Mouse (Mus musculus) midbrain, embryonic 14.5 days (tissue): ENCODE measurements around the gene Slc25a28. TPM values are rescaled to one million over a fixed set of nuclear protein-coding genes. Genes with fewer than 3 reads are reported as not detected.

ENCODE experiments used
- ATAC-seq: fragments of 200-750 bp; cut with Nextera tagmentation; 2 replicates; pipeline ENCODE4 v1.8.0; 2017; ENCODE audit warnings: moderate number of reproducible peaks, moderate library complexity; ENCODE audit not compliant: low FRiP score, low TSS enrichment
- DNase-seq: peaks from one replicate; pipeline ENCODE4 v3.0.0-alpha.2; 2015
- H3K27ac ChIP-seq: fragments of 300-500 bp; sonication (generic); replicated peaks from 2 replicates; pipeline ENCODE4 v1.5.1; 2014; ENCODE audit warnings: mild to moderate bottlenecking, low read depth, low read length, moderate library complexity
- H3K27me3 ChIP-seq: fragments of 300-500 bp; sonication (generic); 2 replicates; pipeline ENCODE4 v1.6.1; 2014; ENCODE audit warnings: low read length, control low read depth, mixed read lengths; ENCODE audit not compliant: control insufficient read depth, insufficient read depth
- H3K36me3 ChIP-seq: fragments of 300-500 bp; sonication (generic); 2 replicates; pipeline ENCODE4 v1.6.1; 2014; ENCODE audit warnings: low read length, control low read depth; ENCODE audit not compliant: control insufficient read depth, insufficient read depth
- H3K4me1 ChIP-seq: fragments of 300-500 bp; sonication (generic); 2 replicates; pipeline ENCODE4 v1.6.1; 2014; ENCODE audit warnings: mild to moderate bottlenecking, antibody characterized with exemption, low read length, control low read depth; ENCODE audit not compliant: control insufficient read depth, insufficient read depth
- H3K4me2 ChIP-seq: fragments of 300-500 bp; sonication (generic); 2 replicates; pipeline ENCODE4 v1.6.1; 2014; ENCODE audit warnings: mild to moderate bottlenecking, low read length, moderate library complexity
- H3K4me3 ChIP-seq: fragments of 300-500 bp; sonication (generic); replicated peaks from 2 replicates; pipeline ENCODE4 v1.5.1; 2014; ENCODE audit warnings: low read depth, low read length
- H3K9ac ChIP-seq: fragments of 300-500 bp; sonication (generic); replicated peaks from 2 replicates; pipeline ENCODE4 v1.6.1; 2014; ENCODE audit warnings: mild to moderate bottlenecking, low read length, moderate library complexity
- H3K9me3 ChIP-seq: fragments of 300-500 bp; sonication (generic); 2 replicates; pipeline ENCODE4 v1.6.1; 2016; ENCODE audit warnings: low read length, control low read depth, mixed read lengths; ENCODE audit not compliant: control insufficient read depth
- WGBS: fragments of 180-500 bp; shearing (Covaris S2); extraction: QIAGEN DNeasy Blood & Tissue Kit; methylation state at CpG from one replicate; pipeline ENCODE4 v1.1.7; 2014; 5-methylcytosine and 5-hydroxymethylcytosine counted together
- microRNA-seq: library from miRNA; unstranded; fragments of <30 nt; microRNA quantifications from one replicate; pipeline ENCODE4, GENCODE M21; 2016
- polyA plus RNA-seq: library from polyadenylated mRNA; unstranded; fragments of >200 nt; fragmentation: Nextera tagmentation; extraction: Ambion mirVana; gene quantifications from 2 replicates; pipeline ENCODE4 v1.2.1, GENCODE M21; 2014

Gene Slc25a28
- polyA plus RNA-seq, 1 experiment from 2014 or later, result 10.8 TPM

GRCm38 (mm10) chr19:43616889-43617288, 57.8 kb downstream of the Slc25a28 start:
- peaks cover 13% of the 10 kb centered on the region; the same call in 1 of the 2 replicates for H3K4me1 ChIP-seq
- peak overlapping the region; percentile 20; the same call in 1 of the 2 replicates for H3K9ac ChIP-seq
- WGBS, result 0% methylated on average over 12 of the region's 12 CpGs
- no peaks in the 10 kb centered on the region for H3K9me3 ChIP-seq
- H3K36me3 ChIP-seq, result no peaks in the 10 kb centered on the region
- DNase-seq (no peak), ATAC-seq (no peak; the same call in 1 of the 2 replicates)
- peak overlapping the region; percentile 56 for H3K4me2 ChIP-seq
- H3K4me3 ChIP-seq, result peak overlapping the region; percentile 30; the same call in 1 of the 2 replicates
- H3K27me3 ChIP-seq, result peaks cover 90% of the 10 kb centered on the region
- H3K27ac ChIP-seq, result 0 out of 2 replicates have a peak overlapping the region, but pooled peaks have one; percentile 8

- H3K4me3 ChIP-seq, result peak overlapping the region; percentile 30
- no peaks in the 10 kb centered on the region for H3K9me3 ChIP-seq
- peaks cover 90% of the 10 kb centered on the region for H3K27me3 ChIP-seq
- peak overlapping the region; percentile 56 for H3K4me2 ChIP-seq
- H3K36me3 ChIP-seq, result no peaks in the 10 kb centered on the region
- H3K27ac ChIP-seq, result peak overlapping the region; percentile 41; the same call in 1 of the 2 replicates
- under 1% methylated on average over 35 of the region's 35 CpGs for WGBS
- peak overlapping the region; percentile 20; the same call in 1 of the 2 replicates for H3K9ac ChIP-seq
- peak; percentile 83 for DNase-seq
- peaks cover 13% of the 10 kb centered on the region; the same call in 1 of the 2 replicates for H3K4me1 ChIP-seq
- ATAC-seq, result peak; percentile 82
These were observed 58.2 kb downstream of the Slc25a28 start for GRCm38 (mm10) chr19:43616415-43616861.

GRCm38 (mm10) chr19:43615571-43616414, 58.9 kb downstream of the Slc25a28 start:
- Histone ChIP-seq H3K9ac (0 out of 2 replicates have a peak overlapping the region, but pooled peaks have one; percentile 20), H3K4me3 (peak overlapping the region; percentile 30), H3K36me3 (no peaks in the 10 kb centered on the region), H3K4me1 (peaks cover 13% of the 10 kb centered on the region; the same call in 1 of the 2 replicates), H3K27ac (peak overlapping the region; percentile 41; the same call in 1 of the 2 replicates), H3K4me2 (peak overlapping the region; percentile 56), H3K9me3 (no peaks in the 10 kb centered on the region), H3K27me3 (peaks cover 91% of the 10 kb centered on the region)
- peak; percentile 42 for DNase-seq
- ATAC-seq, result no peak
- under 1% methylated on average over 34 of the region's 34 CpGs for WGBS

- DNase-seq (peak; percentile 46), ATAC-seq (no peak)
- under 1% methylated on average over 20 of the region's 20 CpGs for WGBS
- peaks cover 89% of the 10 kb centered on the region for H3K27me3 ChIP-seq
- H3K27ac ChIP-seq, result no peak overlapping the region
- H3K9ac ChIP-seq, result 0 out of 2 replicates have a peak overlapping the region, but pooled peaks have one; percentile 4
- H3K9me3 ChIP-seq, result no peaks in the 10 kb centered on the region
- no peaks in the 10 kb centered on the region for H3K36me3 ChIP-seq
- H3K4me2 ChIP-seq, result peak overlapping the region; percentile 56
- H3K4me3 ChIP-seq, result peak overlapping the region; percentile 30
- peaks cover 13% of the 10 kb centered on the region; the same call in 1 of the 2 replicates for H3K4me1 ChIP-seq
These were observed 59.6 kb downstream of the Slc25a28 start for GRCm38 (mm10) chr19:43615074-43615445.

- H3K4me1 ChIP-seq, result peaks cover 13% of the 10 kb centered on the region; the same call in 1 of the 2 replicates
- DNase-seq, result peak; percentile 77
- 0 out of 2 replicates have a peak overlapping the region, but pooled peaks have one; percentile 4 for H3K9ac ChIP-seq
- H3K27me3 ChIP-seq, result peaks cover 89% of the 10 kb centered on the region
- no peaks in the 10 kb centered on the region for H3K36me3 ChIP-seq
- no peaks in the 10 kb centered on the region for H3K9me3 ChIP-seq
- peak overlapping the region; percentile 56 for H3K4me2 ChIP-seq
- no peak overlapping the region for H3K27ac ChIP-seq
- H3K4me3 ChIP-seq, result peak overlapping the region; percentile 30
- 0% methylated on average over 91 of the region's 92 CpGs for WGBS
- no peak for ATAC-seq
These were observed 60.2 kb downstream of the Slc25a28 start for GRCm38 (mm10) chr19:43614341-43615073.

Small RNA genes within 50 kb of the gene (microRNA-seq; reads per million reads assigned to microRNA genes)
- not detected for gene Gm22646

Other genes with a start within 250 kb of the Slc25a28 start
- gene Cnnm1, start 234.4 kb downstream of the Slc25a28 start, polyA plus RNA-seq, result 2.3 and 2.5 TPM in 2 replicates
- gene Got1, start 150.3 kb downstream of the Slc25a28 start, polyA plus RNA-seq, result 72.6 and 89.3 TPM in 2 replicates
- 0.30 and 0.62 TPM in 2 replicates for gene Nkx2-3, start 62.6 kb downstream of the Slc25a28 start, polyA plus RNA-seq
- 10.3 and 10.5 TPM in 2 replicates for gene Entpd7, start 14.8 kb upstream of the Slc25a28 start, polyA plus RNA-seq
- gene Cutc, start 78.1 kb upstream of the Slc25a28 start, polyA plus RNA-seq, result 7.6 and 10.6 TPM in 2 replicates
- 8.4 and 10.6 TPM in 2 replicates for gene Cox15, start 78.1 kb upstream of the Slc25a28 start, polyA plus RNA-seq
- not detected in 2 replicates for gene Abcc2, start 107.3 kb upstream of the Slc25a28 start, polyA plus RNA-seq